Mouse (Mus musculus): ENCODE data around the gene Jam3. TPM values are rescaled to one million over a fixed set of nuclear protein-coding genes. Genes with fewer than 3 reads are reported as not detected.

Gene Jam3
- polyA plus RNA-seq, 1 experiment from 2014 or later: 113 TPM

GRCm38 (mm10) chr9:27188677-27189241, 33.5 kb upstream of the Jam3 start:
- peaks cover 51% of the 10 kb centered on the region for H3K4me1 ChIP-seq
- ATAC-seq: no peak
- 85% methylated on average over 7 of the region's 7 CpGs for WGBS
- peak overlapping the region; percentile 16; the same call in 1 of the 2 replicates for H3K9ac ChIP-seq
- no peak overlapping the region for H3K4me2 ChIP-seq
- no peak overlapping the region for H3K4me3 ChIP-seq
- no peaks in the 10 kb centered on the region for H3K27me3 ChIP-seq
- H3K36me3 ChIP-seq (ENCODE audit: poor library complexity, severe bottlenecking): no peaks in the 10 kb centered on the region
- no peaks in the 10 kb centered on the region for H3K9me3 ChIP-seq (replicated peaks)
- no peak overlapping the region for H3K27ac ChIP-seq

GRCm38 (mm10) chr9:27185820-27186219, 30.6 kb upstream of the Jam3 start:
- Histone ChIP-seq H3K27ac (no peak overlapping the region), H3K36me3 (ENCODE audit: poor library complexity, severe bottlenecking) (no peaks in the 10 kb centered on the region), H3K27me3 (no peaks in the 10 kb centered on the region), H3K9ac (no peak overlapping the region), H3K9me3 (replicated peaks) (no peaks in the 10 kb centered on the region), H3K4me2 (no peak overlapping the region), H3K4me3 (no peak overlapping the region), H3K4me1 (peaks cover 23% of the 10 kb centered on the region; the same call in 1 of the 2 replicates)
- ATAC-seq: no peak

- no peak overlapping the region for H3K27ac ChIP-seq
- H3K4me1 ChIP-seq: peaks cover 10% of the 10 kb centered on the region; the same call in 1 of the 2 replicates
- H3K9me3 ChIP-seq (replicated peaks): no peaks in the 10 kb centered on the region
- no peak overlapping the region for H3K4me2 ChIP-seq
- no peak overlapping the region for H3K4me3 ChIP-seq
- no peaks in the 10 kb centered on the region for H3K27me3 ChIP-seq
- no peak for ATAC-seq
- 86% methylated on average over 5 of the region's 5 CpGs for WGBS
- H3K36me3 ChIP-seq (ENCODE audit: poor library complexity, severe bottlenecking): no peaks in the 10 kb centered on the region
- H3K9ac ChIP-seq: no peak overlapping the region
These were observed 26.9 kb upstream of the Jam3 start for GRCm38 (mm10) chr9:27182087-27182486.

GRCm38 (mm10) chr9:27180492-27180891, 25.3 kb upstream of the Jam3 start:
- ATAC-seq: no peak
- 52% methylated on average over 3 of the region's 3 CpGs for WGBS
- H3K4me3 ChIP-seq: no peak overlapping the region

GRCm38 (mm10) chr9:27178935-27179334, 23.7 kb upstream of the Jam3 start:
- Histone ChIP-seq H3K27ac (no peak overlapping the region), H3K9me3 (replicated peaks) (no peaks in the 10 kb centered on the region), H3K27me3 (no peaks in the 10 kb centered on the region), H3K4me3 (no peak overlapping the region), H3K4me1 (peaks cover 10% of the 10 kb centered on the region), H3K4me2 (no peak overlapping the region), H3K36me3 (ENCODE audit: poor library complexity, severe bottlenecking) (no peaks in the 10 kb centered on the region), H3K9ac (no peak overlapping the region)
- ATAC-seq: no peak
- 73% methylated on average over 4 of the region's 4 CpGs for WGBS

More at GRCm38 (mm10) chr9:27180492-27180891, 25.3 kb upstream of the Jam3 start:
- no peak overlapping the region for H3K4me2 ChIP-seq
- no peaks in the 10 kb centered on the region for H3K27me3 ChIP-seq
- no peak overlapping the region for H3K9ac ChIP-seq
- H3K9me3 ChIP-seq (replicated peaks): no peaks in the 10 kb centered on the region
- H3K36me3 ChIP-seq (ENCODE audit: poor library complexity, severe bottlenecking): no peaks in the 10 kb centered on the region
- H3K27ac ChIP-seq: no peak overlapping the region
- peaks cover 4% of the 10 kb centered on the region for H3K4me1 ChIP-seq

- no peak overlapping the region for H3K4me2 ChIP-seq
- H3K4me1 ChIP-seq: peaks cover 13% of the 10 kb centered on the region
- ATAC-seq: peak; percentile 73
- no peaks in the 10 kb centered on the region for H3K9me3 ChIP-seq (replicated peaks)
- no peak overlapping the region for H3K9ac ChIP-seq
- no peaks in the 10 kb centered on the region for H3K36me3 ChIP-seq (ENCODE audit: poor library complexity, severe bottlenecking)
- H3K4me3 ChIP-seq: no peak overlapping the region
- no peak overlapping the region for H3K27ac ChIP-seq
- no peaks in the 10 kb centered on the region for H3K27me3 ChIP-seq
- WGBS: 2% methylated on average over 2 of the region's 2 CpGs
These were observed 20.9 kb upstream of the Jam3 start for GRCm38 (mm10) chr9:27176154-27176553.

- Histone ChIP-seq H3K4me1 (peaks cover 13% of the 10 kb centered on the region), H3K27ac (no peak overlapping the region), H3K9me3 (replicated peaks) (no peaks in the 10 kb centered on the region), H3K27me3 (no peaks in the 10 kb centered on the region), H3K4me2 (no peak overlapping the region), H3K36me3 (ENCODE audit: poor library complexity, severe bottlenecking) (no peaks in the 10 kb centered on the region), H3K4me3 (no peak overlapping the region), H3K9ac (no peak overlapping the region)
- WGBS: 89% methylated on average over 6 of the region's 6 CpGs
- no peak for ATAC-seq
These were observed 20.5 kb upstream of the Jam3 start for GRCm38 (mm10) chr9:27175682-27176081.

GRCm38 (mm10) chr9:27175241-27175640, 20.0 kb upstream of the Jam3 start:
- H3K36me3 ChIP-seq (ENCODE audit: poor library complexity, severe bottlenecking): no peaks in the 10 kb centered on the region
- H3K4me1 ChIP-seq: peaks cover 13% of the 10 kb centered on the region
- H3K4me2 ChIP-seq: no peak overlapping the region
- H3K27ac ChIP-seq: no peak overlapping the region
- 88% methylated on average over 13 of the region's 13 CpGs for WGBS
- no peak for ATAC-seq
- no peaks in the 10 kb centered on the region for H3K9me3 ChIP-seq (replicated peaks)
- H3K4me3 ChIP-seq: no peak overlapping the region
- no peaks in the 10 kb centered on the region for H3K27me3 ChIP-seq
- H3K9ac ChIP-seq: no peak overlapping the region

- Histone ChIP-seq H3K9me3 (replicated peaks) (no peaks in the 10 kb centered on the region), H3K4me3 (no peak overlapping the region), H3K4me1 (peaks cover 13% of the 10 kb centered on the region), H3K9ac (peak overlapping the region; percentile 40; the same call in 1 of the 2 replicates), H3K36me3 (ENCODE audit: poor library complexity, severe bottlenecking) (no peaks in the 10 kb centered on the region), H3K4me2 (no peak overlapping the region), H3K27ac (peak overlapping the region; percentile 53; the same call in 1 of the 2 replicates), H3K27me3 (no peaks in the 10 kb centered on the region)
- peak; percentile 84 for ATAC-seq
- WGBS: 7% methylated on average over 5 of the region's 5 CpGs
These were observed 18.9 kb upstream of the Jam3 start for GRCm38 (mm10) chr9:27174079-27174478.

GRCm38 (mm10) chr9:27173646-27174045, 18.4 kb upstream of the Jam3 start:
- H3K4me2 ChIP-seq: no peak overlapping the region
- no peak overlapping the region for H3K4me3 ChIP-seq
- no peaks in the 10 kb centered on the region for H3K36me3 ChIP-seq (ENCODE audit: poor library complexity, severe bottlenecking)
- no peak for ATAC-seq
- 56% methylated on average over 2 of the region's 2 CpGs for WGBS
- H3K4me1 ChIP-seq: peaks cover 13% of the 10 kb centered on the region
- no peaks in the 10 kb centered on the region for H3K9me3 ChIP-seq (replicated peaks)
- H3K9ac ChIP-seq: peak overlapping the region; percentile 40; the same call in 1 of the 2 replicates
- H3K27me3 ChIP-seq: no peaks in the 10 kb centered on the region
- H3K27ac ChIP-seq: peak overlapping the region; percentile 53; the same call in 1 of the 2 replicates

GRCm38 (mm10) chr9:27172839-27173238, 17.6 kb upstream of the Jam3 start:
- Histone ChIP-seq H3K27ac (no peak overlapping the region), H3K4me1 (peaks cover 13% of the 10 kb centered on the region), H3K36me3 (ENCODE audit: poor library complexity, severe bottlenecking) (no peaks in the 10 kb centered on the region), H3K4me2 (no peak overlapping the region), H3K9me3 (replicated peaks) (no peaks in the 10 kb centered on the region), H3K27me3 (no peaks in the 10 kb centered on the region), H3K9ac (no peak overlapping the region), H3K4me3 (no peak overlapping the region)
- ATAC-seq: no peak
- 85% methylated on average over 6 of the region's 6 CpGs for WGBS

GRCm38 (mm10) chr9:27170726-27171125, 15.5 kb upstream of the Jam3 start:
- H3K27me3 ChIP-seq: no peaks in the 10 kb centered on the region
- no peak for ATAC-seq
- no peak overlapping the region for H3K9ac ChIP-seq
- H3K36me3 ChIP-seq (ENCODE audit: poor library complexity, severe bottlenecking): no peaks in the 10 kb centered on the region
- no peaks in the 10 kb centered on the region for H3K9me3 ChIP-seq (replicated peaks)
- no peak overlapping the region for H3K27ac ChIP-seq
- peaks cover 10% of the 10 kb centered on the region for H3K4me1 ChIP-seq
- WGBS: 56% methylated on average over 3 of the region's 3 CpGs
- H3K4me2 ChIP-seq: no peak overlapping the region
- H3K4me3 ChIP-seq: no peak overlapping the region

GRCm38 (mm10) chr9:27166981-27167380, 11.8 kb upstream of the Jam3 start:
- no peak for ATAC-seq
- Histone ChIP-seq H3K36me3 (ENCODE audit: poor library complexity, severe bottlenecking) (no peaks in the 10 kb centered on the region), H3K4me1 (peaks cover 9% of the 10 kb centered on the region), H3K9ac (no peak overlapping the region), H3K4me3 (no peak overlapping the region), H3K9me3 (replicated peaks) (no peaks in the 10 kb centered on the region), H3K27ac (no peak overlapping the region), H3K4me2 (no peak overlapping the region), H3K27me3 (no peaks in the 10 kb centered on the region)
- 84% methylated on average over 1 of the region's 1 CpGs for WGBS
